In genomic region chr4:155173822-155174785, GRCm38 (mm10) we compare ENCODE assay signal across 9 mouse cellular contexts. TPM values are rescaled to one million over a fixed set of nuclear protein-coding genes. Genes with fewer than 3 reads are reported as not detected.
DNase-seq lines count a peak whose midpoint lies in the region; ATAC-seq and TF ChIP-seq lines count a peak whose summit lies in the region.
"Had no signal": no experiment of that assay in that cellular context is flagged by ENCODE, and none has a peak within 500 bp of the region (broad histone marks: within the 10 kb centered on the region; RNA-seq: fewer than 3 reads in every experiment).

No protein-coding gene starts in this region.

- WGBS in hindbrain, embryonic 16.5 days, result 12% methylated on average over 17 of the region's 17 CpGs
- 12% methylated on average over 16 of the region's 17 CpGs for WGBS in neural tube, embryonic 13.5 days

- no peak overlapping the region; the same call in 1 of the 2 replicates for H3K4me3 ChIP-seq in layer of hippocampus, adult 2 months
- H3K4me3 ChIP-seq in cortical plate, adult 2 months (ENCODE audit: insufficient read depth, low read length), result no peak overlapping the region
- H3K4me3 ChIP-seq in hindbrain, embryonic 16.5 days (ENCODE audit: low read length), result no peak overlapping the region
- H3K4me3 ChIP-seq in neural tube, embryonic 13.5 days, result no peak overlapping the region

- ATAC-seq in hindbrain, embryonic 16.5 days, result no peak
- peak; percentile 4; the same call in 1 of the 2 replicates for ATAC-seq in neural tube, embryonic 13.5 days (ENCODE audit: low read depth)
- no peak for ATAC-seq in erythroblast, adult 5-6 weeks (replicated peaks; ENCODE audit: low FRiP score, poor library complexity, severe bottlenecking)

- no peak for TF ChIP-seq POLR2A in cortical plate, adult 2 months (IDR thresholded peaks at IDR 0.05; ENCODE audit: extremely low read depth, insufficient read depth, low read length)

- H3K36me3 ChIP-seq in hindbrain, embryonic 16.5 days (ENCODE audit: control insufficient read depth, insufficient read depth, low read length), result no peaks in the 10 kb centered on the region
- H3K36me3 ChIP-seq in neural tube, embryonic 13.5 days, result no peaks in the 10 kb centered on the region

- H3K27ac ChIP-seq in layer of hippocampus, adult 2 months, result peak overlapping the region; percentile 89
- peak overlapping the region; percentile 85 for H3K27ac ChIP-seq in cortical plate, adult 2 months (ENCODE audit: insufficient read depth, low read length)
- peak overlapping the region; percentile 78 for H3K27ac ChIP-seq in hindbrain, embryonic 16.5 days (ENCODE audit: low read depth, low read length)
- H3K27ac ChIP-seq in neural tube, embryonic 13.5 days (replicated peaks), result peak overlapping the region; percentile 94
- H3K27ac ChIP-seq: macrophage had no signal

- no peak for DNase-seq in layer of hippocampus, adult 2 months (ENCODE audit: low spot score in 2 of 2)
- no peak for DNase-seq in layer of hippocampus, adult 9-11 months
- DNase-seq in right cerebral cortex, postnatal 4 days, result no peak
- no peak for DNase-seq in thymus, postnatal 4 days

- H3K4me2 ChIP-seq in hindbrain, embryonic 16.5 days (ENCODE audit: low read length), result peak overlapping the region; percentile 42
- peak overlapping the region; percentile 41 for H3K4me2 ChIP-seq in neural tube, embryonic 13.5 days

- TF ChIP-seq CTCF in layer of hippocampus, adult 2 months (conservative IDR thresholded peaks at IDR 0.05), result no peak
- TF ChIP-seq CTCF in cortical plate, adult 2 months (IDR thresholded peaks at IDR 0.05; ENCODE audit: extremely low read depth, insufficient read depth, low read length), result no peak

- H3K9ac ChIP-seq in hindbrain, embryonic 16.5 days (ENCODE audit: low read depth, low read length), result peak overlapping the region; percentile 16; the same call in 1 of the 2 replicates
- peak overlapping the region; percentile 52 for H3K9ac ChIP-seq in neural tube, embryonic 13.5 days

- peaks cover 47% of the 10 kb centered on the region for H3K4me1 ChIP-seq in cortical plate, adult 2 months (ENCODE audit: control insufficient read depth, insufficient read depth, low read length)
- H3K4me1 ChIP-seq in hindbrain, embryonic 16.5 days (ENCODE audit: control insufficient read depth, insufficient read depth, low read depth, low read length), result peaks cover 69% of the 10 kb centered on the region
- peaks cover 98% of the 10 kb centered on the region for H3K4me1 ChIP-seq in neural tube, embryonic 13.5 days (replicated peaks)

- H3K27me3 ChIP-seq in hindbrain, embryonic 16.5 days (replicated peaks; ENCODE audit: control insufficient read depth, insufficient read depth, low read length), result no peaks in the 10 kb centered on the region
- H3K27me3 ChIP-seq in neural tube, embryonic 13.5 days, result no peaks in the 10 kb centered on the region

- no peaks in the 10 kb centered on the region for H3K9me3 ChIP-seq in hindbrain, embryonic 16.5 days (ENCODE audit: control insufficient read depth, low read length)
- H3K9me3 ChIP-seq in neural tube, embryonic 13.5 days, result no peaks in the 10 kb centered on the region

RNA-seq across cellular contexts. Expression of gene Ski, which starts 48.3 kb away (rescaled TPM):
- total RNA-seq in layer of hippocampus, adult 2 months (2021), result 100 to 1,000 TPM; 128 to 136 TPM
- polyA plus RNA-seq in cortical plate, adult 2 months (2012; rRNA removed), result 69.0 and 70.3 TPM in 2 replicates
- 11.1 TPM in 2 replicates for polyA plus RNA-seq in hindbrain, embryonic 16.5 days (2015; fragmentation: Nextera tagmentation; extraction: Ambion mirVana)
- 11.3 and 12.2 TPM in 2 replicates for polyA plus RNA-seq in neural tube, embryonic 13.5 days (2015; fragmentation: Nextera tagmentation; extraction: Ambion mirVana)
- 8.8 and 10.8 TPM in 2 replicates for total RNA-seq in erythroblast, adult 5-6 weeks (2015; ENCODE audit: low replicate concordance)
- total RNA-seq in erythroblast, adult 5-6 weeks (2017; ENCODE audit: low replicate concordance), result 2.8 and 3.4 TPM in 2 replicates
